Mouse (Mus musculus) cerebellum, adult 2 months (tissue): ENCODE results near the gene Prr22. TPM values are rescaled to one million over a fixed set of nuclear protein-coding genes. Genes with fewer than 3 reads are reported as not detected.

ENCODE experiments used
- DNase-seq, 2 experiments: peaks; one replicate each; pipeline ENCODE4 v3.0.0; 2021
- H3K27ac ChIP-seq: fragments of 200-500 bp; 2 replicates; pipeline ENCODE4 v1.5.1; 2012; ENCODE audit warnings: low read length, control low read depth, inconsistent platforms; ENCODE audit not compliant: insufficient read depth
- H3K27me3 ChIP-seq: fragments of 200-500 bp; 2 replicates; pipeline ENCODE4 v1.6.1; 2012; ENCODE audit warnings: inconsistent platforms, mild to moderate bottlenecking, low read length, moderate library complexity; ENCODE audit not compliant: control insufficient read depth, insufficient read depth
- H3K4me1 ChIP-seq: fragments of 200-500 bp; 2 replicates; pipeline ENCODE4 v1.6.1; 2011; ENCODE audit warnings: low read length; ENCODE audit not compliant: control insufficient read depth, insufficient read depth
- H3K4me3 ChIP-seq: fragments of 200-500 bp; replicated peaks from 2 replicates; pipeline ENCODE3; 2011; ENCODE audit warnings: mild to moderate bottlenecking, low read depth, low read length, control low read depth; ENCODE audit not compliant: insufficient read depth
- CTCF ChIP-seq: fragments of 200-500 bp; IDR thresholded peaks from 2 replicates; pipeline ENCODE4 v1.5.1; 2011; ENCODE audit warnings: low read depth, mild to moderate bottlenecking, control low read depth, low read length, moderate library complexity, borderline replicate concordance; ENCODE audit not compliant: insufficient read depth
- POLR2A ChIP-seq: fragments of 200-500 bp; IDR thresholded peaks from 2 replicates; pipeline ENCODE4 v1.6.1; 2011; ENCODE audit warnings: low read length, control low read depth, borderline replicate concordance; ENCODE audit not compliant: insufficient read depth
- WGBS: fragments of 180-500 bp; shearing (Covaris S2); methylation state at CpG from one replicate; pipeline ENCODE4 v1.1.7; 2018; 5-methylcytosine and 5-hydroxymethylcytosine counted together
- polyA plus RNA-seq: library from polyadenylated mRNA; depleted of rRNA; stranded (reverse); fragments of >200 nt; gene quantifications from 2 replicates; pipeline ENCODE4 v1.2.3, GENCODE M21; 2012; rRNA removed

Prr22 gene
- polyA plus RNA-seq, result 3.0 and 3.5 TPM in 2 replicates

GRCm38 (mm10) chr17:56769950-56770349 is at the start of gene Prr22:
Gene Prr22 (plus strand): TSS chr17:56770250.
- no peaks in the 10 kb centered on the region for H3K27me3 ChIP-seq
- no peak for DNase-seq
- H3K4me1 ChIP-seq, result peaks cover 3% of the 10 kb centered on the region; the same call in 1 of the 2 replicates
- 90% methylated on average over 5 of the region's 5 CpGs for WGBS
- TF ChIP-seq POLR2A (no peak), CTCF (no peak)
- H3K27ac ChIP-seq, result no peak within 1 kb of the TSS
- no peak within 1 kb of the TSS for H3K4me3 ChIP-seq

GRCm38 (mm10) chr17:56722441-56722840 is 47.6 kb upstream of the Prr22 start:
- Histone ChIP-seq H3K27ac (no peak overlapping the region), H3K4me3 (no peak overlapping the region), H3K4me1 (peaks cover 13% of the 10 kb centered on the region), H3K27me3 (no peaks in the 10 kb centered on the region)
- no peak for DNase-seq
- TF ChIP-seq POLR2A (no peak), CTCF (no peak)
- 73% methylated on average over 5 of the region's 5 CpGs for WGBS

DNA sequence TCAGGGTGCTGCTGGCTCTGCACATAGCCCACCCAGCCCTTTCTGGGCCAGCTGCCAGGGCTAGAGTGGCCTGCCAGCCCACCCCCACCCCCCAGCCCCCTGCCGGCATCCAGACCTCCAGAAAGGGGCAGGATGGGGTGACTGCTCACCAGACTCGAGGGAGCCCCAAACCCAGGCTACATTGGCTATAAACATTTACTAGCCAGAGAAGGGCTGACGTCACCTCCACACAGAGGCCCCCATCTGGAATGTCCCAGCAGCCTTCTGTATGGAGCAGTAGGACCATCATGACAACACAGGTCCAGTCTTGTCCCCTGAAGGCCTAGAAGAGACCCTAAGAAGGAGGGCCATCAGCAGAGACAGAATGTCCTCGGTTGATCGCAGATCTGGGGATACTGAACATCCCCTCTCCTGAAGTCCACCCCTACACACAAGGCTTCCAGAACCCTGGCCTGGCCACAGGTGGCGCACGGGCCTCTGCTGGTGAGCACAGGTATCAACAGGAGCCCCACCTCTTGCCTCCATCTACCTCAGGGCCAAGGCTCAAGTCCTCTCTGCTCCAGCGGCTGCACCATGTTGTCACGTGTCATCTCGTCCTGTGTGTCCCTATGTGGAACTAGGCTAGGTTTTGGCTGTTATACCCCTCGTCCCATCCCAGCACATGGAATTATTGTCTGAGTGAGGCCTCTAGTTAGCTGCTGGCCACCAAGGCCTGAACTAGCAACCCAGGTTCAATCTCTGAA is 46.5 kb upstream of the Prr22 start:
- Histone ChIP-seq H3K4me3 (no peak overlapping the region), H3K27ac (no peak overlapping the region), H3K27me3 (no peaks in the 10 kb centered on the region), H3K4me1 (peaks cover 18% of the 10 kb centered on the region)
- no peak for DNase-seq
- TF ChIP-seq CTCF (0 out of 2 replicates have a peak, but pooled peaks have one; percentile 3), POLR2A (no peak)
- WGBS, result 71% methylated on average over 11 of the region's 11 CpGs

- DNase-seq, result no peak
- no peak overlapping the region for H3K27ac ChIP-seq
- TF ChIP-seq POLR2A, result no peak
- TF ChIP-seq CTCF, result no peak
- no peaks in the 10 kb centered on the region for H3K27me3 ChIP-seq
- no peak overlapping the region for H3K4me3 ChIP-seq
- 20% methylated on average over 7 of the region's 7 CpGs for WGBS
- peaks cover 16% of the 10 kb centered on the region for H3K4me1 ChIP-seq
Observed at GRCm38 (mm10) chr17:56727029-56727649, 42.9 kb upstream of the Prr22 start.

- peaks cover 16% of the 10 kb centered on the region for H3K4me1 ChIP-seq
- WGBS, result 28% methylated on average over 12 of the region's 12 CpGs
- DNase-seq, result no peak
- no peaks in the 10 kb centered on the region for H3K27me3 ChIP-seq
- H3K4me3 ChIP-seq, result no peak overlapping the region
- TF ChIP-seq POLR2A (no peak), CTCF (no peak)
- no peak overlapping the region for H3K27ac ChIP-seq
Observed at GRCm38 (mm10) chr17:56727659-56728058, 42.4 kb upstream of the Prr22 start.

GRCm38 (mm10) chr17:56728117-56728516 is 41.9 kb upstream of the Prr22 start:
- H3K27ac ChIP-seq, result no peak overlapping the region
- TF ChIP-seq POLR2A (no peak), CTCF (no peak)
- peaks cover 16% of the 10 kb centered on the region for H3K4me1 ChIP-seq
- DNase-seq, result no peak
- no peaks in the 10 kb centered on the region for H3K27me3 ChIP-seq
- 36% methylated on average over 12 of the region's 12 CpGs for WGBS
- H3K4me3 ChIP-seq, result no peak overlapping the region

- no peak for TF ChIP-seq POLR2A
- TF ChIP-seq CTCF, result no peak
- Histone ChIP-seq H3K4me1 (peaks cover 16% of the 10 kb centered on the region), H3K27me3 (no peaks in the 10 kb centered on the region), H3K4me3 (no peak overlapping the region), H3K27ac (no peak overlapping the region)
- 18% methylated on average over 6 of the region's 6 CpGs for WGBS
- peak; percentile 65 to 71 for DNase-seq
Observed at GRCm38 (mm10) chr17:56729151-56729550, 40.9 kb upstream of the Prr22 start.

DNA sequence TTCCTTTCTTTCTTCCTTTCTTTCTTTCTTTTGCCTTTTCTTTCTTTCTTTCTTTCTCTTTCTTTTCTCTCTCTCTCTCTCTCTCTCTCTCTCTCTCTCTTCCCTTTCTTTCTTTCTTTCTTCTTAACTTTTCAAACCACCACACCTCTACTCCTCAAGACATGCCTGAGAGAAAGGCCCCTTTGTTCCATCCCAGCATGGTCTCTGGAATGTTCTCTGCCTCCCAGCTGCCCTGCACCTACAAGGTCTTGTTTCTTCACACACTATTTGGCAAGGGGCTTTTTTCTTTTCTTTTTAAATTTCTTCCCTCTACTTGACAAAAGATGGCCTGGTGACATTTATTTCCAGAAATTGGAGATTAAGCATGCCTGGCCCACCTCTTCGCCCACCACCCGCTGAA is 40.4 kb upstream of the Prr22 start:
- H3K4me3 ChIP-seq, result no peak overlapping the region
- no peak overlapping the region for H3K27ac ChIP-seq
- H3K27me3 ChIP-seq, result no peaks in the 10 kb centered on the region
- WGBS, result 18% methylated on average over 2 of the region's 2 CpGs
- TF ChIP-seq POLR2A, result no peak
- TF ChIP-seq CTCF, result no peak
- peaks cover 16% of the 10 kb centered on the region for H3K4me1 ChIP-seq
- no peak for DNase-seq
